Mouse (Mus musculus): Measurements from ENCODE around the gene Il5. TPM values are rescaled to one million over a fixed set of nuclear protein-coding genes. Genes with fewer than 3 reads are reported as not detected.
A peak's percentile ranks its signal among the peaks of the same experiment; 100 is the strongest.

Gene Il5
- polyA plus RNA-seq, 1 experiment: 0.27 TPM

GRCm38 (mm10) chr11:53698521-53698920, 22.1 kb upstream of the Il5 start:
- H3K27ac ChIP-seq (ENCODE audit: control insufficient read depth, insufficient read depth, low read depth, low read length): no peak overlapping the region
- H3K36me3 ChIP-seq (ENCODE audit: control insufficient read depth, insufficient read depth, low read length): no peaks in the 10 kb centered on the region; the same call in 1 of the 2 replicates
- H3K27me3 ChIP-seq (ENCODE audit: control insufficient read depth, insufficient read depth, low read length): no peaks in the 10 kb centered on the region
- H3K4me1 ChIP-seq (ENCODE audit: control insufficient read depth, insufficient read depth, low read length): no peaks in the 10 kb centered on the region
- TF ChIP-seq POLR2A (IDR thresholded peaks at IDR 0.05; ENCODE audit: control insufficient read depth, low read depth, low read length) (no peak), CTCF (IDR thresholded peaks at IDR 0.05; ENCODE audit: control insufficient read depth, insufficient read depth, insufficient replicate concordance, low read depth, low read length) (no peak)
- H3K4me3 ChIP-seq (ENCODE audit: control insufficient read depth, low read depth, low read length): no peak overlapping the region

- no peaks in the 10 kb centered on the region for H3K27me3 ChIP-seq (ENCODE audit: control insufficient read depth, insufficient read depth, low read length)
- no peaks in the 10 kb centered on the region; the same call in 1 of the 2 replicates for H3K36me3 ChIP-seq (ENCODE audit: control insufficient read depth, insufficient read depth, low read length)
- TF ChIP-seq POLR2A (IDR thresholded peaks at IDR 0.05; ENCODE audit: control insufficient read depth, low read depth, low read length): no peak
- no peak for TF ChIP-seq CTCF (IDR thresholded peaks at IDR 0.05; ENCODE audit: control insufficient read depth, insufficient read depth, insufficient replicate concordance, low read depth, low read length)
- H3K4me1 ChIP-seq (ENCODE audit: control insufficient read depth, insufficient read depth, low read length): no peaks in the 10 kb centered on the region
- H3K27ac ChIP-seq (ENCODE audit: control insufficient read depth, insufficient read depth, low read depth, low read length): no peak overlapping the region
- H3K4me3 ChIP-seq (ENCODE audit: control insufficient read depth, low read depth, low read length): no peak overlapping the region
Observed at GRCm38 (mm10) chr11:53699351-53699750, 21.2 kb upstream of the Il5 start.

- H3K27me3 ChIP-seq (ENCODE audit: control insufficient read depth, insufficient read depth, low read length): no peaks in the 10 kb centered on the region
- H3K4me3 ChIP-seq (ENCODE audit: control insufficient read depth, low read depth, low read length): peak overlapping the region; percentile 99
- no peak for TF ChIP-seq POLR2A (IDR thresholded peaks at IDR 0.05; ENCODE audit: control insufficient read depth, low read depth, low read length)
- no peak for TF ChIP-seq CTCF (IDR thresholded peaks at IDR 0.05; ENCODE audit: control insufficient read depth, insufficient read depth, insufficient replicate concordance, low read depth, low read length)
- H3K4me1 ChIP-seq (ENCODE audit: control insufficient read depth, insufficient read depth, low read length): peaks cover 2% of the 10 kb centered on the region; the same call in 1 of the 2 replicates
- no peaks in the 10 kb centered on the region for H3K36me3 ChIP-seq (ENCODE audit: control insufficient read depth, insufficient read depth, low read length)
- H3K27ac ChIP-seq (ENCODE audit: control insufficient read depth, insufficient read depth, low read depth, low read length): peak overlapping the region; percentile 96
Observed at GRCm38 (mm10) chr11:53706236-53706933, 14.2 kb upstream of the Il5 start.

GRCm38 (mm10) chr11:53706934-53707717, 13.5 kb upstream of the Il5 start, which contains the start of gene Rad50:
Rad50 (minus strand) TSS chr11:53707319.
- H3K36me3 ChIP-seq (ENCODE audit: control insufficient read depth, insufficient read depth, low read length): no peaks in the 10 kb centered on the region
- TF ChIP-seq CTCF (IDR thresholded peaks at IDR 0.05; ENCODE audit: control insufficient read depth, insufficient read depth, insufficient replicate concordance, low read depth, low read length) (no peak), POLR2A (IDR thresholded peaks at IDR 0.05; ENCODE audit: control insufficient read depth, low read depth, low read length) (peak; percentile 98)
- peak within 1 kb of the TSS; percentile 96 for H3K27ac ChIP-seq (ENCODE audit: control insufficient read depth, insufficient read depth, low read depth, low read length)
- H3K4me1 ChIP-seq (ENCODE audit: control insufficient read depth, insufficient read depth, low read length): peaks cover 2% of the 10 kb centered on the region; the same call in 1 of the 2 replicates
- H3K27me3 ChIP-seq (ENCODE audit: control insufficient read depth, insufficient read depth, low read length): no peaks in the 10 kb centered on the region
- H3K4me3 ChIP-seq (ENCODE audit: control insufficient read depth, low read depth, low read length): peak within 1 kb of the TSS; percentile 99

GRCm38 (mm10) chr11:53707718-53708009, 12.9 kb upstream of the Il5 start:
- H3K36me3 ChIP-seq (ENCODE audit: control insufficient read depth, insufficient read depth, low read length): no peaks in the 10 kb centered on the region

GRCm38 (mm10) chr11:53719701-53720100, 893 bp upstream of the Il5 start:
- TF ChIP-seq POLR2A (IDR thresholded peaks at IDR 0.05; ENCODE audit: control insufficient read depth, low read depth, low read length): no peak
- no peak for TF ChIP-seq CTCF (IDR thresholded peaks at IDR 0.05; ENCODE audit: control insufficient read depth, insufficient read depth, insufficient replicate concordance, low read depth, low read length)
- Histone ChIP-seq H3K4me1 (ENCODE audit: control insufficient read depth, insufficient read depth, low read length) (no peaks in the 10 kb centered on the region), H3K27ac (ENCODE audit: control insufficient read depth, insufficient read depth, low read depth, low read length) (no peak overlapping the region), H3K36me3 (ENCODE audit: control insufficient read depth, insufficient read depth, low read length) (no peaks in the 10 kb centered on the region), H3K4me3 (ENCODE audit: control insufficient read depth, low read depth, low read length) (no peak overlapping the region), H3K27me3 (ENCODE audit: control insufficient read depth, insufficient read depth, low read length) (no peaks in the 10 kb centered on the region)

More at GRCm38 (mm10) chr11:53707718-53708009, 12.9 kb upstream of the Il5 start:
- no peaks in the 10 kb centered on the region for H3K27me3 ChIP-seq (ENCODE audit: control insufficient read depth, insufficient read depth, low read length)
- peak overlapping the region; percentile 99; the same call in 1 of the 2 replicates for H3K4me3 ChIP-seq (ENCODE audit: control insufficient read depth, low read depth, low read length)
- no peak overlapping the region for H3K27ac ChIP-seq (ENCODE audit: control insufficient read depth, insufficient read depth, low read depth, low read length)
- peaks cover 2% of the 10 kb centered on the region; the same call in 1 of the 2 replicates for H3K4me1 ChIP-seq (ENCODE audit: control insufficient read depth, insufficient read depth, low read length)
- TF ChIP-seq CTCF (IDR thresholded peaks at IDR 0.05; ENCODE audit: control insufficient read depth, insufficient read depth, insufficient replicate concordance, low read depth, low read length): no peak
- no peak for TF ChIP-seq POLR2A (IDR thresholded peaks at IDR 0.05; ENCODE audit: control insufficient read depth, low read depth, low read length)

GRCm38 (mm10) chr11:53731457-53731856, 10.9 kb downstream of the Il5 start:
- TF ChIP-seq POLR2A (IDR thresholded peaks at IDR 0.05; ENCODE audit: control insufficient read depth, low read depth, low read length): no peak
- TF ChIP-seq CTCF (IDR thresholded peaks at IDR 0.05; ENCODE audit: control insufficient read depth, insufficient read depth, insufficient replicate concordance, low read depth, low read length): no peak
- Histone ChIP-seq H3K27me3 (ENCODE audit: control insufficient read depth, insufficient read depth, low read length) (no peaks in the 10 kb centered on the region), H3K27ac (ENCODE audit: control insufficient read depth, insufficient read depth, low read depth, low read length) (no peak overlapping the region), H3K36me3 (ENCODE audit: control insufficient read depth, insufficient read depth, low read length) (no peaks in the 10 kb centered on the region), H3K4me1 (ENCODE audit: control insufficient read depth, insufficient read depth, low read length) (peaks cover 12% of the 10 kb centered on the region), H3K4me3 (ENCODE audit: control insufficient read depth, low read depth, low read length) (no peak overlapping the region)

Data from testis, adult 2 months (tissue).